Mouse (Mus musculus): ENCODE measurements around the gene Dcaf12l1. TPM values are rescaled to one million over a fixed set of nuclear protein-coding genes. Genes with fewer than 3 reads are reported as not detected.

Gene Dcaf12l1
- polyA plus RNA-seq (2014; fragmentation: Illumina TruSeq; extraction: RNeasy Lipid Tissue Mini Kit (QIAGEN cat#74804); ENCODE audit: low read depth, low replicate concordance), result 6.3 TPM

GRCm38 (mm10) chrX:44789761-44790411 lies at the start of gene Dcaf12l1:
Gene Dcaf12l1 (minus strand): TSS chrX:44790197.

